Mouse (Mus musculus) thymus, adult 2 months (tissue): ENCODE measurements around the gene Sh3rf1. TPM values are rescaled to one million over a fixed set of nuclear protein-coding genes. Genes with fewer than 3 reads are reported as not detected.

Source experiments
- DNase-seq: peaks from one replicate; pipeline ENCODE4 v3.0.0; 2021
- H3K27ac ChIP-seq: fragments of 200-500 bp; 2 replicates; pipeline ENCODE4 v1.5.1; 2012; ENCODE audit warnings: low read length, control low read depth; ENCODE audit not compliant: control insufficient read depth, insufficient read depth
- H3K27me3 ChIP-seq: fragments of 200-500 bp; 2 replicates; pipeline ENCODE4 v1.6.1; 2012; ENCODE audit warnings: mild to moderate bottlenecking, low read length, moderate library complexity, mixed read lengths; ENCODE audit not compliant: control insufficient read depth, insufficient read depth
- H3K36me3 ChIP-seq: fragments of 200-500 bp; 2 replicates; pipeline ENCODE4 v1.6.1; 2012; ENCODE audit warnings: mild to moderate bottlenecking, low read length, moderate library complexity; ENCODE audit not compliant: control insufficient read depth, insufficient read depth
- H3K4me1 ChIP-seq: fragments of 200-500 bp; replicated peaks from 2 replicates; pipeline ENCODE4 v1.6.1; 2012; ENCODE audit warnings: low read length; ENCODE audit not compliant: control insufficient read depth, insufficient read depth
- H3K4me3 ChIP-seq: fragments of 200-500 bp; 2 replicates; pipeline ENCODE4 v1.5.1; 2012; ENCODE audit warnings: mild to moderate bottlenecking, low read length, control low read depth, moderate library complexity; ENCODE audit not compliant: control insufficient read depth, insufficient read depth
- CTCF ChIP-seq: fragments of 200-500 bp; IDR thresholded peaks from 2 replicates; pipeline ENCODE4 v1.5.1; 2012; ENCODE audit warnings: mild to moderate bottlenecking, control low read depth, low read length, moderate library complexity, borderline replicate concordance; ENCODE audit not compliant: control insufficient read depth, poor library complexity, insufficient read depth; ENCODE audit errors: extremely low read depth
- POLR2A ChIP-seq: fragments of 200-500 bp; IDR thresholded peaks from 2 replicates; pipeline ENCODE4 v1.6.1; 2012; ENCODE audit warnings: mild to moderate bottlenecking, low read length, control low read depth, moderate library complexity; ENCODE audit not compliant: control insufficient read depth, poor library complexity, insufficient read depth; ENCODE audit errors: extremely low read depth
- WGBS: fragments of 180-500 bp; shearing (Covaris S2); methylation state at CpG from one replicate; pipeline ENCODE4 v1.1.7; 2018; 5-methylcytosine and 5-hydroxymethylcytosine counted together
- polyA plus RNA-seq: library from polyadenylated mRNA; depleted of rRNA; stranded (reverse); fragments of >200 nt; gene quantifications from 2 replicates; pipeline ENCODE4 v1.2.3, GENCODE M21; 2012

Sh3rf1 gene
- polyA plus RNA-seq, 1 experiment = 7.6 TPM

DNA sequence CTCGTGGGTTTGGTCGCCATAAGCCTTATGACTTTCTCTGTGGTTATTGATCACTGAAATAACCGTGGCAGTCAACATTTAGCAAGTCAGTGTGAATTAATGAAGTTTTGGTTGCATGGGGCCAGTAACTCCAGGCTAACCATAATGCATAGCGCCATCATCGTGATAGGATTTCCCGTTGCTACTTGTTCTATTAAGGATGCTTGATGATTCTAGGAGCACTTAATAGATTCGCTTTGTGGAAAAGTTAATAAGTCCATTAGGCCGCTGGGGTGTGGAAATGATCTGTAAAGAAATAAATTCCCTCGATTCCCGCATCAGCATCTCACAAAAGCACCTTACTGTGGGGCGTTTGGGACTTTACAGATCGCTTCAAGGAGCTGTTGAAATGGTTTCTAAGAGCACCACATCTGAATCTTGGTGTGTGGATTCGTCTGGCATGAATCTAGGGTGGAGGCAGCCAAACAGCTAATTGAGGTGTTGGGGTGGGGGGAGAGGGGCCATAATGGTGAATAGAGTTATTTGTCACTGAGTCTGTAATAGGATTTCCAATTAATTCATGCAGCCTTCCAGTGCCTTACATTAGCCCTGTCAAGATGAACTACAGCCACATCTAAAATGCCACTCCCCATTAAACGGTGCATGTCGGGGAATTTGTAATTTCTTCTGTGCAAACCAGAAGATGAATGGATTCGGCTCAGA lies 101.5 kb downstream of the Sh3rf1 start:
- Histone ChIP-seq H3K4me3 (no peak overlapping the region), H3K27me3 (no peaks in the 10 kb centered on the region), H3K4me1 (no peaks in the 10 kb centered on the region), H3K36me3 (no peaks in the 10 kb centered on the region), H3K27ac (no peak overlapping the region)
- WGBS = 96% methylated on average over 16 of the region's 16 CpGs
- DNase-seq = no peak
- no peak for TF ChIP-seq POLR2A
- no peak for TF ChIP-seq CTCF

DNA sequence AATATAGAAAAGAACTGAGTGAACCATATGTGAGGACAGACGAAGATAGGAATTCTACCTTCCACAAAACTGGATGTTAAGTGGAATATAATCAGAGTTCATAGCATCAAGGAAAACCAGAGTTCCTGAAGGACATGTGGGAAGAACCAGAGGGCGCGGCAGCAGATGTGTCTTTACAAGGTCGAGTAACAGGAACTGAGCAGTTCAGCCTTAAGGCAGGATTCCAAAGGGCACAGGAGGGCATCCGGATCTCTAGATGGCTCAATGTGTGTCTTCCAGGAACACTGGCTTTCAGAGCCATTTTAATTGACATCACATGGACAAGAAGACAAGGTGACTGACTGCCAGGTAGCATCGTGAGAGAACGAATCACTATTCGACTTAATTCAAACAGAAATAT lies 102.6 kb downstream of the Sh3rf1 start:
- Histone ChIP-seq H3K4me3 (no peak overlapping the region), H3K36me3 (no peaks in the 10 kb centered on the region), H3K4me1 (no peaks in the 10 kb centered on the region), H3K27ac (no peak overlapping the region), H3K27me3 (no peaks in the 10 kb centered on the region)
- DNase-seq = no peak
- no peak for TF ChIP-seq CTCF
- no peak for TF ChIP-seq POLR2A
- WGBS = 94% methylated on average over 8 of the region's 8 CpGs

DNA sequence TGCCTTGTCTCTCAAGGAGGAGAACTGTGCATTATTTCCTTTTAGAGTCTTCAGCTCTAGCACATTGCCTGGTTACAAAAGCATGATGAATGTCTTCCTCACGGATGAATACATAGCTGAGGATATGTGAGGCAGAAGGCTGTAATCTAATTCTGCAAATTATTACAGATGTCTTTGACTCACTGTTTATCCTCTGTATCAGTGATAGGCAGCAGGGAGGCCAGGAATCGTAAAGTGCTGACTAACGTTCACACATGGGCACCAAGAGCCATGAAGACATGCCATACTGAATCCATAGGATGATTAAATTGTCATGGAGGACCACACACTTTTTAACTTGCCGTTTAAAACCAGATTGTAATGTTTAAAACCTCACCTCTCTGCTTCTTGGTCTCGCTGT lies 103.7 kb downstream of the Sh3rf1 start:
- H3K36me3 ChIP-seq = no peaks in the 10 kb centered on the region
- no peak overlapping the region for H3K4me3 ChIP-seq
- DNase-seq = no peak
- no peak overlapping the region for H3K27ac ChIP-seq
- no peaks in the 10 kb centered on the region for H3K4me1 ChIP-seq
- TF ChIP-seq POLR2A (no peak), CTCF (no peak)
- H3K27me3 ChIP-seq = no peaks in the 10 kb centered on the region
- WGBS = 96% methylated on average over 5 of the region's 5 CpGs

DNA sequence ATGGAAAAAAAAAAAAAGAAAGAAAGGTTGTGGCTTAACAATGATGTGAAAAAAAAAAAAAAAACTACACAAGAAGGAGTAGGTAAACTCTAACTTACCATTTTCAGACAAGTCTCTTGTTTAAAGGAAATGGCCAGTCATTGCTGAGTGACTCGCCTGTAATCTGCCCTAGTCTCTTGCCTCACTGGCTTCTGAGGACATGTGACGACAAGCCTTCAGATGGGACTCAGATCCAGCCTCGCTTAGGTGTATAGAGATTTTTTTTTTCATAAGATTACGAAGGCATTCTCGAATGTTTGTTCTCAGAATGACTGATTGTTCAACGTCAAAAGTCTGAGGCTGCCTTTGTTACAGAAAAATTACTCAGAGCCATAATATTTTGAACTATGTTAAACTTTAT lies 116.0 kb downstream of the Sh3rf1 start:
- TF ChIP-seq POLR2A (no peak), CTCF (no peak)
- no peak for DNase-seq
- WGBS = 95% methylated on average over 6 of the region's 6 CpGs
- Histone ChIP-seq H3K27ac (no peak overlapping the region), H3K4me3 (no peak overlapping the region), H3K36me3 (no peaks in the 10 kb centered on the region), H3K4me1 (no peaks in the 10 kb centered on the region), H3K27me3 (no peaks in the 10 kb centered on the region)

DNA sequence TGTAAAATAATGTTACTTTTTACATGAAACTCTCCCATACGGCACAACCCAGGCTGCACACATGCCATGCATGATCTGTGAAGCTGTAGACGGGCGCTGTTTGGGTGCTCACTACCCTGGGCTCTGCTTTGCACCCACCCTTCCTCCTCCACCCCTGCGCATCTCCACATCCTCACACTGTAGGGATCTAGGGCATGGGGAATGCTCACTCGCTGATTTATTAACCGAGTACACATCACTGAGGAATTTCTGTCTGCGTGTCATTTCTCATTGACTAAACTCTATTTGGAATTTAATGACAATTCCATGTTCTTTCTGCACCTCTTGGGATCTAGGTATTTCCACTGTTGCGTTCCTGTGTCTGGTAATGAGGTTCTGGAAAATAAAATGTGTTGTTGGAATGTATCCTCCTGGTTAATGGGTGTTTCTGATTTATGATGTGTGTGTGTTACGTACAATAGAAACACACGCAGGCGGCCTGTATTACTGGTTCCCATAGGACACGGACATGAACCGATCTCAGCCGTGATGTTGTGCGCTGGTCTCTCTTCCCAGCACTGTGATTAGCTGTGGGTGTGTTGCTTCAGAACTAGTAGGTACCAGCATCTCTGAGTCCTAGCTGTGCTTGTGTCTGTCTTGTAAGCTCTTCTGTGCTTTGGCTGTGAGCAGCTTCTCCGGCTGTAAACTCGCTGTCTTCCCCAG lies 116.8 kb downstream of the Sh3rf1 start:
- no peaks in the 10 kb centered on the region for H3K4me1 ChIP-seq
- no peak overlapping the region for H3K4me3 ChIP-seq
- no peak overlapping the region for H3K27ac ChIP-seq
- H3K36me3 ChIP-seq = no peaks in the 10 kb centered on the region
- TF ChIP-seq CTCF (no peak), POLR2A (no peak)
- WGBS = 97% methylated on average over 17 of the region's 17 CpGs
- no peaks in the 10 kb centered on the region for H3K27me3 ChIP-seq
- DNase-seq = no peak

- WGBS = 95% methylated on average over 12 of the region's 12 CpGs
- Histone ChIP-seq H3K4me1 (no peaks in the 10 kb centered on the region), H3K36me3 (no peaks in the 10 kb centered on the region), H3K27ac (no peak overlapping the region), H3K27me3 (no peaks in the 10 kb centered on the region), H3K4me3 (no peak overlapping the region)
- DNase-seq = no peak
- no peak for TF ChIP-seq CTCF
- TF ChIP-seq POLR2A = no peak
Observed at GRCm38 (mm10) chr8:61341587-61342441, 118.1 kb downstream of the Sh3rf1 start.
